Mouse (Mus musculus): ENCODE data around the gene Ghitm.

DNA sequence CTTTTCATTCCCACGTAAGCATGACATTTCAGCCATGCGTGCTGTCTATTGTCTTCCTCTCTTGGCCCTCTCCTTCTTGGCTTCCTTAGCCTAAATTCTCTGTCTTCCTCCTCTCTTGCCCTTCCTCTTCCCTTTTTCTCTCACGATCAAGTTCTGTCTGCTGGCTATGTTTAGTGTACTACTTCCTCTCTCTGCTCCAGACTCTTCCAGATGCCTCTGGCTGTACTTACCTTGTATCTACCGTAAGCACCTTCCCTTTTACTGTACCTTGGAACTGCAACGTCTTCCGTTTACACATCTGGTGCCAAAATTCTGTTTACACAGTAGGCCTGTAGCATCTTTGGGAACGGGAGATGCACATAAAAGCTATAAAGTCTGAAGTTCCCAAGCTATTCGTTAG lies 25.6 kb downstream of the Ghitm start:
- TF ChIP-seq POLR2A (IDR thresholded peaks at IDR 0.05; ENCODE audit: borderline replicate concordance, insufficient read depth, low read length) (no peak), CTCF (IDR thresholded peaks at IDR 0.05; ENCODE audit: borderline replicate concordance, insufficient read depth, low read depth, low read length) (no peak)

Measured in cerebellum, adult 2 months (tissue).